Mouse (Mus musculus): ENCODE results near the gene Cd3d. TPM values are rescaled to one million over a fixed set of nuclear protein-coding genes. Genes with fewer than 3 reads are reported as not detected.

The Cd3d gene
- 357 TPM for total RNA-seq (2023)

GRCm38 (mm10) chr9:44981676-44982075, at the start of gene Cd3d:
Gene Cd3d, plus strand, starts transcription at chr9:44981786.

GRCm38 (mm10) chr9:44965126-44965832, 16.3 kb upstream of the Cd3d start, which contains the start of gene Ube4a:
Gene Ube4a, minus strand, starts transcription at chr9:44965600.

DNA sequence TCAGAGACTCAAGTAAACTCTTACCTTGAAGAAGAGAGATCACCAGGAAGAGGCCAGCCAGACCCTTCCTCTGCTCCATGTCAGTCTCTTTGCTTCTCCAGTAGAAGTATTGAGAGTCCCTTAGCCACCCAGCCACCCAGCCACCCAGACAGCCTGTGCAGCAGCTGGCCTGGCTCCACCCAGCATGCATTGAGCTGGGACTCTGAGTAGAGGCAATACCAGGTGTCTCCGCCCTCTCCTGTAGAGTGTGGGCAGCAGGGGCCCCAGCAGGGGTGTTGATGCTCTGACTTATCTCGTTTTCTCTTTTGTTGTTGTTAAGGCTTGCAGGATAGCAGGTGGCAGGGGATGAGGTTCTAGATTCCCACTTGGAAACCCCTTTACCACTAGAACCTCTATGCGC, 1.3 kb upstream of the Cd3d start, which contains the start of gene Cd3g:
TSS of gene Cd3g (minus strand) at position 190 of the 400 bp plus-strand sequence.

DNA sequence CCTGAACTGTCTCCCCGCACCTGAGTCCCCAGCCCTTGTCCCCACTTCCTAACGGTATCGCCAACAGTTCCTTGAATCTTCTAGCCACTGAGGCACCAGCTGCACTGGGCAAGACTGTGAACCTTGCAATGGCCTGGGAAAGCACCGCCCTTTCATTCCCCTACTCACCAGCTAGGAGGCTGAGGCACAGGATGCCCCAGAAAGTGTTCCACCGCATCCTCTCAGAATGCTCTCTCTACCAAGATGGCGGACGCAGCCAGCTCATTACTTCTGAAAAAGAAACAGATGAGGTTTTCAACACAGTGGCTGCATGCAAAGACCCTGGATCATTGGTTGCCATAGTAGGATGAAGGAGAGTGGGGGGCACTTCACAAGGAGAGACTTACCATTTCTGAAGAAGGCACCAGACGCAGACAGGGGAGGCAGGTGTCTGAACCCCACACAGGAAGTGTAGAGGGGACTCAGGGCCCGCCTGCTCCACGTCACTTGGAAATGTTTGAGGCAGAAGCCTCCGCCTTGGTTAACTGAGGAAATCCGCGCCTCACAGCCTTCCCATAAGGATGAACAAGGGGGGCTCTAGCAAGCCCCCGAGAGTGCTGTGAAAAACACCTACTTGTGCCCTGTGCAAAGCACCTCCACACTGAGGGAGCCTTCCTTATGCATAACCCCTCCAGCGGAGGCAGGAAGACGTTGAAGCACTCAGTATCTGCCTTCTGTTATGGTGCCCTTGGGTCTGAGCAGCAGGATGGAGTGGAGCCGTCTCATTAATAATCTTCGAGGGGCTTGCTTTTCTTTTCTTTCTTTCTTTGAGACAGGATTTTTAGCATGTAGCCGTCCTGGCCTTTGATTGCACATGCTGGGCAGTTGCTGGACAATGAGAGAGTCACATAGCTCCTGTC, 27.8 kb downstream of the Cd3d start, which contains the start of gene Cd3e:
TSS of gene Cd3e (minus strand) at position 448 of the 899 bp plus-strand sequence.

Other genes with a start within 250 kb of the Cd3d start
- 1.8 TPM for gene Phldb1, start 246.6 kb upstream of the Cd3d start, total RNA-seq (2023)
- 145 TPM for gene Arcn1, start 213.9 kb upstream of the Cd3d start, total RNA-seq (2023)
- gene Ift46, start 213.9 kb upstream of the Cd3d start, total RNA-seq (2023), result 61.6 TPM
- 1.6 TPM for gene Tmem25, start 182.5 kb upstream of the Cd3d start, total RNA-seq (2023)
- 2.9 TPM for gene Ttc36, start 178.7 kb upstream of the Cd3d start, total RNA-seq (2023)
- 152 TPM for gene Kmt2a, start 100.5 kb upstream of the Cd3d start, total RNA-seq (2023)
- 136 TPM for gene Atp5l, start 61.0 kb upstream of the Cd3d start, total RNA-seq (2023)
- gene Ube4a, start 16.2 kb upstream of the Cd3d start, total RNA-seq (2023), result 94.2 TPM
- 393 TPM for gene Cd3g, start 1.4 kb upstream of the Cd3d start, total RNA-seq (2023)
- 690 TPM for gene Cd3e, start 27.8 kb downstream of the Cd3d start, total RNA-seq (2023)
- 0.26 TPM for gene Mpzl2, start 58.0 kb downstream of the Cd3d start, total RNA-seq (2023)
- gene Mpzl3, start 73.4 kb downstream of the Cd3d start, total RNA-seq (2023), result 19.8 TPM
- 6.9 TPM for gene Jaml, start 97.4 kb downstream of the Cd3d start, total RNA-seq (2023)
- 0.15 TPM for gene Scn2b, start 136.0 kb downstream of the Cd3d start, total RNA-seq (2023)
- gene Scn4b, start 156.6 kb downstream of the Cd3d start, total RNA-seq (2023), result not detected
- not detected for gene BC049352, start 200.2 kb downstream of the Cd3d start, total RNA-seq (2023)
- not detected for gene Tmprss4, start 222.3 kb downstream of the Cd3d start, total RNA-seq (2023)